Mouse (Mus musculus): Measurements from ENCODE around the gene Peli1. TPM values are rescaled to one million over a fixed set of nuclear protein-coding genes. Genes with fewer than 3 reads are reported as not detected.
"Not testable (repeated sequence)": the region's sequence is repeated elsewhere in the genome, so short reads cannot be mapped to it uniquely, and the experiment has no call there.

The Peli1 gene
- polyA plus RNA-seq, 1 experiment from 2014 or later = 40.5 TPM

GRCm38 (mm10) chr11:21181616-21182015 is 90.5 kb downstream of the Peli1 start:
- Histone ChIP-seq H3K36me3 (ENCODE audit: insufficient read depth, low read length) (no peaks in the 10 kb centered on the region), H3K4me3 (replicated peaks; ENCODE audit: low read depth, low read length) (no peak overlapping the region), H3K27me3 (ENCODE audit: insufficient read depth, low read length) (no peaks in the 10 kb centered on the region), H3K9ac (ENCODE audit: low read depth, low read length) (no peak overlapping the region), H3K4me2 (ENCODE audit: low read length) (no peak overlapping the region), H3K4me1 (replicated peaks; ENCODE audit: insufficient read depth, low read length) (no peaks in the 10 kb centered on the region), H3K27ac (no peak overlapping the region), H3K9me3 (replicated peaks; ENCODE audit: low read length) (no peaks in the 10 kb centered on the region)
- WGBS = 90% methylated on average over 2 of the region's 2 CpGs
- no peak for TF ChIP-seq CTCF (IDR thresholded peaks at IDR 0.05; ENCODE audit: low read depth)
- no peak for DNase-seq (ENCODE audit: low spot score)
- no peak for ATAC-seq (replicated peaks; ENCODE audit: low FRiP score, low read depth)

GRCm38 (mm10) chr11:21182709-21183108 is 91.6 kb downstream of the Peli1 start:
- 63% methylated on average over 1 of the region's 1 CpGs for WGBS
- Histone ChIP-seq H3K9me3 (replicated peaks; ENCODE audit: low read length) (no peaks in the 10 kb centered on the region), H3K27me3 (ENCODE audit: insufficient read depth, low read length) (no peaks in the 10 kb centered on the region), H3K27ac (no peak overlapping the region), H3K4me3 (replicated peaks; ENCODE audit: low read depth, low read length) (no peak overlapping the region), H3K36me3 (ENCODE audit: insufficient read depth, low read length) (no peaks in the 10 kb centered on the region), H3K4me2 (ENCODE audit: low read length) (no peak overlapping the region), H3K9ac (ENCODE audit: low read depth, low read length) (no peak overlapping the region), H3K4me1 (replicated peaks; ENCODE audit: insufficient read depth, low read length) (no peaks in the 10 kb centered on the region)
- ATAC-seq (replicated peaks; ENCODE audit: low FRiP score, low read depth) (no peak), DNase-seq (ENCODE audit: low spot score) (no peak)
- TF ChIP-seq CTCF (IDR thresholded peaks at IDR 0.05; ENCODE audit: low read depth) = no peak

GRCm38 (mm10) chr11:21191821-21192220 is 100.7 kb downstream of the Peli1 start:
- H3K4me1 ChIP-seq (replicated peaks; ENCODE audit: insufficient read depth, low read length); H3K27me3 ChIP-seq (ENCODE audit: insufficient read depth, low read length); H3K4me2 ChIP-seq (ENCODE audit: low read length); H3K27ac ChIP-seq; H3K9ac ChIP-seq (ENCODE audit: low read depth, low read length); DNase-seq (ENCODE audit: low spot score); H3K9me3 ChIP-seq (replicated peaks; ENCODE audit: low read length); H3K4me3 ChIP-seq (replicated peaks; ENCODE audit: low read depth, low read length); H3K36me3 ChIP-seq (ENCODE audit: insufficient read depth, low read length); ATAC-seq (replicated peaks; ENCODE audit: low FRiP score, low read depth): not testable (repeated sequence)
- 90% methylated on average over 8 of the region's 8 CpGs for WGBS

GRCm38 (mm10) chr11:21194851-21195250 is 103.8 kb downstream of the Peli1 start:
- H3K4me3 ChIP-seq (replicated peaks; ENCODE audit: low read depth, low read length) = no peak overlapping the region
- H3K27ac ChIP-seq = no peak overlapping the region
- H3K9ac ChIP-seq (ENCODE audit: low read depth, low read length) = no peak overlapping the region
- no peak for TF ChIP-seq CTCF (IDR thresholded peaks at IDR 0.05; ENCODE audit: low read depth)
- ATAC-seq (replicated peaks; ENCODE audit: low FRiP score, low read depth) (no peak), DNase-seq (ENCODE audit: low spot score) (no peak)
- no peaks in the 10 kb centered on the region for H3K27me3 ChIP-seq (ENCODE audit: insufficient read depth, low read length)
- H3K4me2 ChIP-seq (ENCODE audit: low read length) = no peak overlapping the region
- H3K9me3 ChIP-seq (replicated peaks; ENCODE audit: low read length) = no peaks in the 10 kb centered on the region
- no peaks in the 10 kb centered on the region for H3K36me3 ChIP-seq (ENCODE audit: insufficient read depth, low read length)
- no peaks in the 10 kb centered on the region for H3K4me1 ChIP-seq (replicated peaks; ENCODE audit: insufficient read depth, low read length)
- WGBS = 93% methylated on average over 3 of the region's 3 CpGs

Other genes with a start within 250 kb of the Peli1 start
- 14.7 and 15.5 TPM in 2 replicates for gene Vps54, start 148.0 kb downstream of the Peli1 start, polyA plus RNA-seq (2015; fragmentation: Nextera tagmentation; extraction: Ambion mirVana)